Mouse (Mus musculus): Measurements from ENCODE around the gene Tcap. TPM values are rescaled to one million over a fixed set of nuclear protein-coding genes. Genes with fewer than 3 reads are reported as not detected.

The Tcap gene
- total and polyA plus RNA-seq, 3 experiments: not detected

DNA sequence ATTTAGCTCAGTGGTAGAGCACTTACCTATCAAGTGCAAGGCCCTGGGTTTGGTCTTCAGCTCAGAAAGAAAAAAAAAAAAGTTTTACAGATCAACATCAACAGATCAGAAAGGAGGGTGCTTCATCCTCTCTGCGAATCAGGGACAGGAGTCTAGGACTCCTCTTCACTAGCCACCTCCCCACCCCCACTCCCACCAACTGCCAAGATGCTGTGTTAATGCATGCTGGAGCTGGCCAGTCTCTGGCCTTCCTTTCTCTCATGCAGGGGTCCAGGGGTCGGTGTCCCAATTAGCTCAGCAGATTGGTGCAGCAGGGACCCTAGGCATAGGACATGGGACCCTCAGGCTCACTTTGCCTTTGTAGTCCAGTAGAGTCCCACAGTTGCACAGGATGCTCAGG is 13.0 kb upstream of the Tcap start:
- H3K4me3 ChIP-seq (replicated peaks in 1 of 3; ENCODE audit: low read depth in 2 of 3, low read length in 2 of 3, poor library complexity in 1 of 3): no peak overlapping the region
- no peaks in the 10 kb centered on the region; the same call in 1 of the 2 replicates for H3K79me2 ChIP-seq (replicated peaks; ENCODE audit: control insufficient read depth, extremely low read depth, insufficient read depth, poor library complexity, severe bottlenecking)
- dilution Hi-C loops (cut with MboI; ENCODE audit: extremely low pct_ligation_motif_present, extremely low pct_unique_long_range_greater_than_20kb, low sequenced_read_pairs): no loop called here
- TF ChIP-seq NELFE (IDR thresholded peaks at IDR 0.05; ENCODE audit: low read depth, low read length) (no peak), CHD2 (IDR thresholded peaks at IDR 0.05; ENCODE audit: low read length) (no peak), MXI1 (IDR thresholded peaks at IDR 0.05; ENCODE audit: low read depth, low read length) (no peak), TCF12 (IDR thresholded peaks at IDR 0.05; ENCODE audit: low read depth, low read length) (no peak), USF1 (IDR thresholded peaks at IDR 0.05; ENCODE audit: low read depth, low read length) (no peak), ETS1 (conservative IDR thresholded peaks at IDR 0.05; ENCODE audit: low read depth, low read length) (no peak), USF2 (conservative IDR thresholded peaks at IDR 0.05; ENCODE audit: low read depth, low read length) (no peak), PAX5 (IDR thresholded peaks at IDR 0.05; ENCODE audit: low read length) (no peak), MAFK (IDR thresholded peaks at IDR 0.05; ENCODE audit: insufficient replicate concordance, low read length) (no peak), GABPA (IDR thresholded peaks at IDR 0.05; ENCODE audit: insufficient replicate concordance, low read depth, low read length) (no peak), IRF4 (IDR thresholded peaks at IDR 0.05; ENCODE audit: low read depth, low read length) (no peak), RAD21 (IDR thresholded peaks at IDR 0.05; ENCODE audit: low read depth, low read length) (no peak), EP300 (IDR thresholded peaks at IDR 0.05; ENCODE audit: low read length) (no peak), E2F4 (IDR thresholded peaks at IDR 0.05; ENCODE audit: insufficient replicate concordance, low read depth, low read length) (no peak), RCOR1 (conservative IDR thresholded peaks at IDR 0.05; ENCODE audit: low read depth, low read length) (no peak), ZKSCAN1 (IDR thresholded peaks at IDR 0.05; ENCODE audit: borderline replicate concordance, low read depth, low read length) (no peak), TBP (conservative IDR thresholded peaks at IDR 0.05; ENCODE audit: low read depth, low read length) (no peak)
- DNase-seq (ENCODE audit: extremely low read depth): no peak
- peaks cover 0 to 7% of the 10 kb centered on the region in 2 experiments; a peak in 2 of 4 replicates for H3K4me1 ChIP-seq (ENCODE audit: control insufficient read depth in 1 of 2, insufficient read depth in 2 of 2)
- no peak overlapping the region for H3K4me2 ChIP-seq (ENCODE audit: insufficient read depth, low read depth, poor library complexity, severe bottlenecking)
- peaks cover 15 to 68% of the 10 kb centered on the region in 2 experiments for H3K36me3 ChIP-seq (replicated peaks in 1 of 2; ENCODE audit: control insufficient read depth in 1 of 2, insufficient read depth in 1 of 2, low read length in 1 of 2)
- in situ Hi-C loops (cut with MboI; ENCODE audit: low pct_ligation_motif_present, low pct_unique_long_range_greater_than_20kb, low sequenced_read_pairs): no loop called here
- H3K9me3 ChIP-seq (replicated peaks; ENCODE audit: low read length): no peaks in the 10 kb centered on the region
- no peak overlapping the region for H3K27ac ChIP-seq (ENCODE audit: insufficient read depth, low read depth)
- no peak overlapping the region for H3K9ac ChIP-seq (ENCODE audit: insufficient read depth, low read depth)
- no peaks in the 10 kb centered on the region for H3K27me3 ChIP-seq (replicated peaks)

- dilution Hi-C loops (cut with MboI; ENCODE audit: extremely low pct_ligation_motif_present, extremely low pct_unique_long_range_greater_than_20kb, low sequenced_read_pairs) (no loop called here), in situ Hi-C loops (cut with MboI; ENCODE audit: low pct_ligation_motif_present, low pct_unique_long_range_greater_than_20kb, low sequenced_read_pairs) (no loop called here)
- Histone ChIP-seq H3K4me3 (replicated peaks in 1 of 3; ENCODE audit: low read depth in 2 of 3, low read length in 2 of 3, poor library complexity in 1 of 3) (no peak overlapping the region), H3K27ac (ENCODE audit: insufficient read depth, low read depth) (no peak overlapping the region), H3K4me2 (ENCODE audit: insufficient read depth, low read depth, poor library complexity, severe bottlenecking) (no peak overlapping the region), H3K4me1 (ENCODE audit: control insufficient read depth in 1 of 2, insufficient read depth in 2 of 2) (peaks cover 0 to under 1% of the 10 kb centered on the region in 2 experiments; a peak in 2 of 4 replicates), H3K9ac (ENCODE audit: insufficient read depth, low read depth) (no peak overlapping the region), H3K9me3 (replicated peaks; ENCODE audit: low read length) (no peaks in the 10 kb centered on the region), H3K27me3 (replicated peaks) (no peaks in the 10 kb centered on the region), H3K79me2 (replicated peaks; ENCODE audit: control insufficient read depth, extremely low read depth, insufficient read depth, poor library complexity, severe bottlenecking) (no peaks in the 10 kb centered on the region; the same call in 1 of the 2 replicates), H3K36me3 (replicated peaks in 1 of 2; ENCODE audit: control insufficient read depth in 1 of 2, insufficient read depth in 1 of 2, low read length in 1 of 2) (peaks cover 24 to 70% of the 10 kb centered on the region in 2 experiments)
- no peak for TF ChIP-seq BHLHE40 (IDR thresholded peaks at IDR 0.05; ENCODE audit: low read depth, low read length)
- no peak for TF ChIP-seq UBTF (IDR thresholded peaks at IDR 0.05; ENCODE audit: low read depth, low read length)
- TF ChIP-seq TCF12 (IDR thresholded peaks at IDR 0.05; ENCODE audit: low read depth, low read length): no peak
- TF ChIP-seq MEF2A (IDR thresholded peaks at IDR 0.05; ENCODE audit: borderline replicate concordance, low read depth, low read length): no peak
- no peak for TF ChIP-seq ETS1 (conservative IDR thresholded peaks at IDR 0.05; ENCODE audit: low read depth, low read length)
- no peak for TF ChIP-seq TBP (conservative IDR thresholded peaks at IDR 0.05; ENCODE audit: low read depth, low read length)
- no peak for TF ChIP-seq POLR2A (IDR thresholded peaks at IDR 0.05; ENCODE audit: low read depth, low read length)
- TF ChIP-seq JUND (conservative IDR thresholded peaks at IDR 0.05; ENCODE audit: low read depth, low read length): no peak
- no peak for TF ChIP-seq USF1 (IDR thresholded peaks at IDR 0.05; ENCODE audit: low read depth, low read length)
- TF ChIP-seq MAZ (IDR thresholded peaks at IDR 0.05; ENCODE audit: low read depth, low read length): no peak
- no peak for TF ChIP-seq ZKSCAN1 (IDR thresholded peaks at IDR 0.05; ENCODE audit: borderline replicate concordance, low read depth, low read length)
- no peak for DNase-seq (ENCODE audit: extremely low read depth)
These were observed 11.9 kb upstream of the Tcap start for GRCm38 (mm10) chr11:98371556-98372240.
